Mouse (Mus musculus) megakaryocyte, embryonic 14.5 days (primary cell): ENCODE data around the gene Myt1l.

ENCODE experiments used
- FLI1 ChIP-seq: IDR thresholded peaks from 2 replicates; pipeline ENCODE4 v1.6.1; 2012; ENCODE audit warnings: low read length, inconsistent platforms, mixed read lengths
- GATA1 ChIP-seq: IDR thresholded peaks from 3 replicates; pipeline ENCODE4 v1.6.1; 2012; ENCODE audit warnings: mixed read lengths, low read length, inconsistent platforms, borderline replicate concordance

GRCm38 (mm10) chr12:29617746-29618145, 89.6 kb downstream of the Myt1l start:
- TF ChIP-seq GATA1, result no peak
- no peak for TF ChIP-seq FLI1
